Mouse (Mus musculus) retina, postnatal 1 day (tissue): ENCODE measurements at regions not wholly inside any gene's neighbourhood (a gene's known extent, or its start where the extent isn't known, plus 50 kb on each side); places are given as distances from the start of the nearest gene placed in this dataset.

Experiments used
- DNase-seq: peaks from one replicate; pipeline ENCODE4 v3.0.0-alpha.2; 2012

DNA sequence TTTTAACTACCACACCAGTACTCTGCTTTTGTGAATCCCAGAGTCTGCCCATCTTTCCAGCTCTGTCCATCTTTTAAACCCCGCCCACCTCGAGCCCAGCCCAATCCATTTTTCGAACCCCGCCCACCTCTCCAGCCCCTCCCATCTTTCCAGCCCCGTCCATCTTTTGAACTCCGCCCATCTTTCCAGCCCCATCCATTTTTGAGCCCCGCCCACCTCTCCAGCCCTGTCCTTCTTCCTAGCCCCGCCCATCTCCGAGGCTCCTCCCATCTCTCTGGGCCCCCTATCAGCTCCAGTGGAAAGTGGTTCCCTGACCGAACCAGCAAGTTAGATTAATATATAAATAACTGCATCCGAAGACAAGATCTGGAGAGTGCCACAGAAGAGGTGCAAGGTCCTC, 115.0 kb upstream of the Nectin1 start:
- DNase-seq, result peak; percentile 26

DNA sequence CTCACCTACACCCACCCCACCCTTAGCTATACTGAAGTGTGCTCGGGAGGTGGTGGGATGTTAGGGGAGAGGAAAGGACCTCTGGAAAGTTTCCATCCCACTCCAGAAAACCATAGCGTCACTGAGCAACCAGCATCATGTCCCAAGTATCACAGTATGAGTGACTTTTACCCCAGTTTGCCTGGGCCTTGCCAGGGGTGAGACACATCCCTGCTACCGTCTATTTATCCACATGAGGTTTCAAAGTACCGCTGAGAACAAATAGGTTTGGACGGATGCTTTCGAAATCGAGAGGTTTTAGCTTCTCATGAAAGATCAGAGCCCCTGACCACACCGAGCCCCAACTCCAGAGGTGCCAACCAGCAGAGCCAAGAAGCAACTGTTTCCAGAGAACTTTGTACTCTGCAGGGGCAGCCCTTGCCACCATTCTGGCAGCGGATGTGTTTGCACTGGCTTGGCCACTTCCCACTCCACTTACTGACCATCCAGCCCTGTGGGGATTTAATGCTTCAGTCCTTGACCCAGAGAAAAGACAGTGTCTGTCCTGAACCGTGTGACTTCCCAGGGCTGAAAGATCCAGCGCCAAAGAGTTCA, 107.3 kb upstream of the Nectin1 start:
- no peak for DNase-seq

DNA sequence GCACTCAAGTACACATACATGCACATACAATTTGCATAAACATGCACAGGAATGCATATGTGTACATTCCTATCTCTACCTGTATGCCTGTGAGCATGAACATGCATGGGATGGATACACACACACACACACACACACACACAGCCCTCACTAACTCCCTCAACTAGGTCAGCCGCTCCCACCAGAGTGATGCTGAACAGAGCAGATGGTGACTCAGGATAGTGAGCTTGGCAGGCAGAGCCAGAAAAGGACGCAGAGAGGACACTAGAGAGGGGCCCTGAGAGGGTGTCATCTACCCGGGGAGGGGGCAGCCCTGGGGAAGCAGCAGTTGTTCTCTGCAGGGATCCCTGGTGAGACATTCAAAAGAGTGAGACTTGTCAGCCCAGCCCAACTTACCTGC, 85.6 kb upstream of the Nectin1 start:
- peak; percentile 53 for DNase-seq

DNA sequence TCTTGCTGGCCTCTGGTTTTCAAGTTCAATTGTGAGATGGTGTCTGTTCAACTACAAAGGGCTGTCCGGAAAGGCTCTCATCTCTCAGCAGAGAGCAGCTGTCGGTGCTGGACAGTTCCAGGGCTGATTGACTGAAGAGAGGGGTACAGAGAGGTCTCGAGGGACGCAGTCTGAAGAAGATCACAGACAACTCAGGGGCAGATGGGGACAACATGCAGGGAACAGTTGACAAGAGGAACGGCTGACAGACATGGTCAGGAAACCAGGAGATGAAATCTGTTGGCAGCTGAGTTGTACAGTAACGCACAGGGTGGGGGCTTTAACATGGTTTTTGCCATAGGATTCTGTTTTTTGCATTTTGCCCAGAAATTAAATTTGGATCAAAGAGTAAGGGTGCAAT, 84.5 kb upstream of the Nectin1 start:
- no peak for DNase-seq

DNA sequence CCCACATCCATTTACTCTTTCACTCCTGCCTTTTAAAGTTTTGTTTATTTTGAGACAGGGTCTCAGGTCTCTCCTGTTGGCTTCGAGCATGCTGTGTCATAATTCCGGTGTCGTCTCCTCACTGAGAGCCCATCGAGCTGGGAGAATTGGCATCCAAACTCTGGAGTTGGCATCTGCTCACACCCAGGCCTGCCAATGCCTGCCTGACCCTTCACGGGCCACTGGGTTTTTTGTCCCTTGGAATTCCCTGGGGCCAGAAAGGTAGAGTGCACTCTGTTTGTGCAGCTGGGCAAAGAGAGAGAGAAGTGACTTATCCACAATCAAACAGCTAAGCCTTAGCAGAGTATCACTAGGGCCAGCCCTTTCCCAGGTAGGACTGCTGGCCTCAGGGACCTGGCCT, 83.6 kb upstream of the Nectin1 start:
- DNase-seq, result no peak

DNA sequence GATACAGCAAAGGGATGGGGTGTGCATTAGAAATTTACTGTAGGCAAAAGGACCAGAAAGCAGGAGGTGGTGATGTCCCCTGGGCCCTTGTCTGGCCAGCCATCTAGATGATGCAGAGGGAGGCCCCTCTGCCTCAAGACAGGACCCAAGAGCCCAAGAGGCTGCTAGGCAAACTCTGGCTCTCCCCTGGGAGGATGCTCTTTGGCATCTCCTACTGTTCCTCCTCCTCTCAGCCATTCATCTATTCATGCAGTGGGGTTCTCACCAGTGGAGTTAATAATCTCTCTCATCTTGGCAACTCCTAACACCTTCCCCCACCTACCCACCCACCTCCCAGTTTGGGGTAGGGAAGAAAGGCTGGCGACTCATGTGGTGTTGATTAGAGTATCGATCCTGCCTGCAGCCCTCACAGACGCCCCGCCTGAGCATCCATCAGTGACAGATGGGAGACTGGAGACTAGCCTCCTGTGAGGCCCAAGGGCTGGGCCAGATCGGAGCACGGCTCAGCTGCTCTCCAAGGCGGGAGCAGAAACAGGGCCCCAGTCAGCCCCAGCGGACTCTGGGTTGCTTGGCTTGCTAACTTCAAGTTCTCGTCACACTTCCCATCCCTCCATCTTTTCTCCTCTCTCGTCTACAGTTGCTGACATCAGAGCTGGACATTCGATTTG, 82.8 kb upstream of the Nectin1 start:
- peak; percentile 34 for DNase-seq

DNA sequence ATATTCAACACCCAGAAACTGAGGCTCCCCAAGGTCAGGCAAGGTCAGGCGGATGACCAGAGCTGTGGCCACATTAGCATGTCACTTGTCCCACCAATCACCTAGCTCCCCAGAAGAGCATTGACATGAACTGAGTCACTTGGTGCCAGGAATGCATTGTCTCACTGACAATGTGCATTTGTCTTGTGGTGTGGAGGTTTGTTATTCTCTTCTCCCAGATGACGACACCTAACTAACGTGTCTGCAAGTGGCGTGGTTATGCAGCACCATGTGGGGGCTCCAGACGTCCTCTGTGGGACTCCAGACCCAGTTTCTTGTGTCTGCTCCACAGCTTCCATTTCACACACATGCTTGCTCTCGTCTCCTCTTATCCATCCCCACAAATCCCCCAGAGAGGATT, 82.1 kb upstream of the Nectin1 start:
- DNase-seq, result peak; percentile 26

DNA sequence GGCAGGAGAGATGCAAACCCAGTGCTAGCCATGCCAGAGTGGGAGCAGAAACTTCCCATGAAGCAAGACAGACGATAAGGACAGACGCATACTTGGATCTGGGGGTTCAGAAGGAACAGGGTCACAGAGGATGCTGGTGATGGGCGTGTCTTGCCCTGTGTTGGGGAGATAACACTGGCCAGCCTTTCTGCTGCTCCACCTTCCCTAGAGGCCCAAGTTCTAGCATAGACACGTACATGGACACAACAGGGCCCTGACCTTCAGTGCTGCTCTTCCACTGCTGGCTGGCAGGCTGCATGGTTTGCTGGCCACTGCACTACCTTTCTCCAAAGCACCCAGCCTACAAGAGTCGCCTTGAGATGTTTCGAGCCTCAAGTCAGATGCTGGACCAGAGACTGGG, 76.4 kb upstream of the Nectin1 start:
- no peak for DNase-seq

DNA sequence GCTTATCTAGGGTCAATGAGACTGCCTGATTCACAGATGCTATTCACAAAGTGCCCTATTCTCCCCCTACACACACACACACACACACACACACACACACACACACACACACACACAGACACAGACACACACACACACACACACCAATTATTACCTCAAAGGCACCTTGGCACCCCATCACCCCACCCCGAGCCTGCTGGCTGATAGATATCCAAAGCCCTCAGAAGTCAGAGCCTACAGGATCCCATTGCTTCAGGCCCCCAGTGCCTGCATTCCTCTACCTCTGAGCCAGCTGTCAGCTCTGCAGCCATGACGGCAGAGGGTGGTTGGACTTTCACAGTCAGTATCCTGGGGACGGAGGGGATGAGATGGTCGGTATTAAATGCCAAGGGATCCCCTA, 75.8 kb upstream of the Nectin1 start:
- no peak for DNase-seq

DNA sequence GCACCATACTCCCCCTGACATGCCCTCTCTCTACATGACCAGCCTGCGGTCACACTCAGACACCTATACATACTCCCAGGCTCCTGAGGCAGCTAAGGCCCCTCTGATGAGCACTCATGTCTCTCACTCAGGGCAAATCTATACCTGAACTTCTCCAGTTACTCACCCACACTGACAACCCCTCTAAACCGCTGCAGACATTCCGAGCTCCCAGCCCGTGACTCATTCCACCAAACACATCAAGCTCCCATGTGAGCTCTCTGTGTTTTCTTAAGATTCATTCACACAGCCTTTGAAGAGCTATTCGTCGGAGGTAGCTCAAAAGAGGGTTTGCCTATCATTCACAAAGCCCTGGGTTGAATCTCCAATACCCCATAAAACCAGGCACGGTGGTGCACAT, 75.1 kb upstream of the Nectin1 start:
- no peak for DNase-seq

DNA sequence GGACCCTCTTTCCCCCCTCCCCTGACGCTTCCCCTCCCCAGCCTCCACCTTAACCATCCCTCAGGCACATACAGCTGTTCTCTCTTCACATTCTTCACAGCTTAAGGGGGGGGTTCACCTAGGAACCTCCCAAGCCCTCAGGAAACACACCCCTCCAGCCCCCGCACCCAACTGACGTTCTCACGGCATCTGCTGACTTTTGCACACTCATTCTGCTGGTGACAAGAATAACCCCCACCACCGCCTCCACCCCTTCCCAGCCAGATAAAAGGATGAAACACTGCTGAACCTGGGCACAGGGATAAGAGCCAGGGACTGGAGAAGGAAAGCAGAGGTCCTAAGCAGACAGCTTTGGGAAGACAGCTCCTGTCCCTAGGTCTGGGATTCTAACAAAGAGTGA, 73.2 kb upstream of the Nectin1 start:
- no peak for DNase-seq

DNA sequence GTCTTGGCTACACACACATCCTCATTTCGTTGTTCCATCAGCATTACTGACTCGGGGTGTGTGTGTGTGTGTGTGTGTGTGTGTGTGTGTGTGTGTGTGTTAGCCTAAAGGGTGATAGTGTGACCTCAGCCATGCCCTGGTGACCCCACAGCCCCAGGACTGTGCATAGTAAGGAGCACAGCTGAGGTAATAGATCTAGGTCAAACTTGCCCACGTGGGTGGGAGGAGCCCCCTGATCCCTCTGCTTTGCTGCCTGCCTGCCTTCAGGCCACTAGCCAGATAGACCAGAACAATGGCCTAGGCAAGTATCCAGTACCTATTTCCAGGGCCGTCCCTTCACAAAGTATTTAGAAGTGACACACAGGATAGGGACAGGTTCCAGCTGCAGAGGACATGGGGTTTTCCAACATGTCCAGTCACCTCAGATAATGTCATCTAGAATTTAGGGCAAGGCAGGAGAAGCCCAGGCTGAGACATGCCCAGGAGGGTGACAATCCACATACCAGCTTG, 70.6 kb upstream of the Nectin1 start:
- peak; percentile 81 for DNase-seq

DNA sequence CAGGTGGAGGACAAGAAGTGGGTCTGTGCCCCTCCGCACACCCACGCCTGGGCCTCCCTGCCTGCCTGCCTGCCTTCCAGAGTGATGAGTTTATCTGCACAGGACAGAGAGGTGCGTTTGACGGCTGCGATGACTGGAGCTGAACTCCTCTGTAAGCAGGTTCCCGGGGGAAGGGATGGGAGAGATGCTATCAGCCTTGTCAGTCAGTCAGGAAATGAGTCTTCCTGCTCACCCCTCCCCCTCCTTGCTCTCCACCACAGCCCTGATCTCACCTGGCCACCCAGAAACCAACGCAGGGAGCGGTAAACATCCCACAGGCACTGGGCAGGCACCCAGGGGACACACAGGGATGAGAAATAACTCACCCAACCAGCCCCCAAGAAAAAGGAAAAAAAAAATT, 69.5 kb upstream of the Nectin1 start:
- no peak for DNase-seq

DNA sequence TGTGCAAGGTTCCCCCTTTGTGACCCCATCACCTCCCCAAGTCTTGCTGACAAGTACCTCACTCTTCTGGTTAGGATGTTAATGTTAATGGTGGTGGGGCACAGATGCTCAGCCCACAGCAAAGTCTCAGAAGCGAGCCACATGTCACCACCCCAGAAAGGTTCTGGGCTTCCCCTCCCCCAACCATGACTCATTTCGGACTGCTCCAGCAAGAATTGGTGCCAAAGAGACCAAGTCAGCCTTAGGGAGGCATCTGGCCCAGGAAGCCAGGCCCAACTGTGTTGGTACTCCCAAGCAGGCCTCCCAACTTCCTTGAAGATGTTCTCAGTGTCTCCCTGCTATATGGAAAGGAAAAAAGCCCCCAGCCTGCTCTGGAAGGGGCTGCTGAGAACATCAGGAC, 67.8 kb upstream of the Nectin1 start:
- DNase-seq, result no peak

DNA sequence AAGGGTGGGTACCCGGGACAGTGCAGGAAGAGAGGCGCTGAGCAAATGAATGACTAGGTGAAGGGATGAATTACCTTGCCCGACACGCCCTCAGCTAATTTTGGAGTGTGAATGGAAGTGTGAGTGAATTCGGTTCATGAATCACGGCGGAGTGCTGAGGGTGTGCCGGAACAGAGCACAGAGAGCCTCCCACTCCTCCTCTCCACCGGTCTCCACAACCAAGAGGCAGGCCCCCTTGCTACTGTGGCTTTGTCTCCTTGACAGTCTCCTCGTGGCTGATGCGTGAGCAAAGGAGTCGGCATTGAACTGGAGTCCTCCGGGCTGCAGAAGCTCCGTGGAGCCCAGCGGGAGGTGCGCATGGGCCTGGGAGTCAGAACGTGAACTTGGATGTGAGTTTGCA, 64.5 kb upstream of the Nectin1 start:
- no peak for DNase-seq

DNA sequence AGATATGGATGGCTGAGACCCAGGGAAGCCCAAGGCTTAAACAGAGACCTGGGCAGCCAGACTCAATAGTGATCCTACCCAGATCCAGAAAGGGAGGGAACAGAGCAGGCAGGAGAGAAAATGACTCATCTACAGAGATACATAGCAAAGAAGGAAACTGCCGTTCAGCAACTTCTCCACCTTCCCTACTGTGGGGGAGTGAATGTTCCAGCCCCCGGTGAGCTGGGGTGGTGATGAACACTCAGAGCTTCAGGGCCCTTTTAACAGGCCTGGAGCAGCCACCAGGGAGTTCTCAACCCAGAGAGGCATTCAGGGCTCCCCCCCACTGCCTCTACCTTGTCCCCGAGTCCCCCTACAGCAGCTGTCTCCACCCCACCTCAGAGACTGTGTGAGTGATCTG, 62.5 kb upstream of the Nectin1 start:
- DNase-seq, result no peak

DNA sequence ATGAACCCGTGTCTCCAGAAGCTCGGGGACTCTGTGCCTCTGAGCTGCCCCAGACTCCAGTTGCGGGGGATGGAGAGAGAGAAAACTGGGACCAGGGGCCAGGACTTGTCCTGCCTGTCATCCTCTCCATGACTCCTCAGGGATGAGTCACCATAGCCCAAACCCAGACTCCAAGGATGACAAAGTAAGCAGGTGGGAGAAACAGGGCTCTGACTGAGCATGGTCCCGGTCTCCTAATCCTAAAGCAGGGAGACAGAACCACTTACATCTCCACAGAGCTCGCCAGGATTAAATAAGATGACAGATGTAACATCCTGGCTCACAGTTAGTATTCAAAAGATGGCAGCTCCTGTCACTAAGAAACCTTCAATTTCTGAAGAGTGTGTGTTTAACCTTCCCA, 61.7 kb upstream of the Nectin1 start:
- DNase-seq, result no peak

DNA sequence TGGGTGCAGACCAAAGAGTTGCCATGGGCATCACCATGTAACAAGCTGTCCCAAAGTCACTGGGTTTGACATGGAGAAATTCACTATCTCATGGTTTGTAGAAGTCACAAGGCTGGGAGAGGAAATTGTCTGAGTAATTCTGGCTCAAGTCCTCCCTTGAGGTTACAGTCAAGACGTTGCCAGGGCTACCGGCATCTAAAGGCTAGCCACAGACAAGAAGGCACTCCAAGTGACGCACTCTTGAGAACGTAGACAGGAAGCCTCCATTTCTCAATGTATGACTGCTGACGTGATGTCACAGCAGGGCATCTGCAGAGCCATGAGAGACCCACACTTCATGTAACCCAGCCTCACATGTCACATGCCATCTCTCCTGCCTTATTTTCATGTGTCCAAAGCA, 59.2 kb upstream of the Nectin1 start:
- no peak for DNase-seq

DNA sequence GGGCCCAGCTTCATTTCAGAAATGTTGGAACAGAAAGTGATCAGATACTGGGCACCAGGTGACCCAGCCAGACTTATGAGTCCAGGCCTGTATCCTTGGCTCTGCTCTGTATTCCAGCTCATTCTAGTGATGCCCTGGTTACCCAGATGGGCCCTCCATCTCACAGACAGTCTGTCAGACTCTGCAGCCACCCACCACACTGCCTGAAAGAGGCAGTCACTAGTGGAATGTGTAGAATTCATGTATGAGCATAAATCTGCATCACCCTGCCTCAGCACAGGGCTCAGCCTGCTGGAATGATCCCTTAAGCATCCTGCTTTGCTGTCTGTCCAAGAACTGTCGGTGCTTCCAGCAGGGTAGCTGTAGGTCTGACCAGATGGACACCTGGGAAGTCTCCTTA, 51.8 kb upstream of the Nectin1 start:
- no peak for DNase-seq

DNA sequence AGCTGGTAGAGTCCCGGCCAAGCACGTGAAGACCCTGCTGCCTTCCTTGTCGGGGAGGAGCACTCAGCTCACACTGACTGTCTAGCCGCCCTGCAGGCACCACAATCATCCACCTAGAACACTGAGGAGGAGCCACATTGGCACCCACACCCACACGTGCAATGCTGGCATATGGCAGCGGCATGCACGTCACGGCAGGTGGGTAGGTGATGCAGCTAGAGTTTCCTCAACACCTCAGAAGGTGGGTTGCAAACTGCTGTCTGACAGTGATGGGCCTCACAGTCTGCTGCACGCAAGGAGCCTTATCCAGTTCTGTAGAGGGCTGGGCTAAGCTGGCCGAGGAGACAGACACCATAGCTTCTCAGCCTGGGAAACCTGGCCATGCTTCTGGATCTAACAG, 51.2 kb upstream of the Nectin1 start:
- DNase-seq, result no peak
